Mouse (Mus musculus): ENCODE results near the gene Numa1. TPM values are rescaled to one million over a fixed set of nuclear protein-coding genes. Genes with fewer than 3 reads are reported as not detected.
"Not testable (repeated sequence)": the region's sequence is repeated elsewhere in the genome, so short reads cannot be mapped to it uniquely, and the experiment has no call there.

Numa1 gene
- total RNA-seq, 2 experiments from 2014 or later: 83.3 to 89.6 TPM

GRCm38 (mm10) chr7:101935957-101936356 lies 2.0 kb downstream of the Numa1 start:
- no peak for DNase-seq
- intact Hi-C loops (cut with DNase I): no loop called here

GRCm38 (mm10) chr7:101936996-101937395 lies 3.1 kb downstream of the Numa1 start:
- intact Hi-C loops (cut with DNase I): no loop called here
- no peak for DNase-seq

GRCm38 (mm10) chr7:101937569-101937968 lies 3.7 kb downstream of the Numa1 start:
- DNase-seq: peak; percentile 70
- intact Hi-C loops (cut with DNase I): no loop called here

- intact Hi-C loops (cut with DNase I): no loop called here
- DNase-seq: no peak
Measured at GRCm38 (mm10) chr7:101938348-101938747, 4.4 kb downstream of the Numa1 start.

- intact Hi-C loops (cut with DNase I): no loop called here
- no peak for DNase-seq
Measured at GRCm38 (mm10) chr7:101939758-101940157, 5.8 kb downstream of the Numa1 start.

GRCm38 (mm10) chr7:101949008-101949407 lies 15.1 kb downstream of the Numa1 start:
- DNase-seq; intact Hi-C loops (cut with DNase I): not testable (repeated sequence)

GRCm38 (mm10) chr7:101951648-101952047 lies 17.7 kb downstream of the Numa1 start:
- no peak for DNase-seq
- intact Hi-C loops (cut with DNase I): no loop called here

- DNase-seq: no peak
- intact Hi-C loops (cut with DNase I): no loop called here
Measured at GRCm38 (mm10) chr7:101952098-101952497, 18.2 kb downstream of the Numa1 start.

GRCm38 (mm10) chr7:101954163-101954562 lies 20.3 kb downstream of the Numa1 start:
- intact Hi-C loops (cut with DNase I): no loop called here

GRCm38 (mm10) chr7:101955276-101955675 lies 21.4 kb downstream of the Numa1 start:
- DNase-seq: no peak
- intact Hi-C loops (cut with DNase I): no loop called here

More at GRCm38 (mm10) chr7:101954163-101954562, 20.3 kb downstream of the Numa1 start:
- no peak for DNase-seq

- no peak for DNase-seq
- intact Hi-C loops (cut with DNase I): no loop called here
Measured at GRCm38 (mm10) chr7:101955862-101956261, 22.0 kb downstream of the Numa1 start.

GRCm38 (mm10) chr7:101956481-101956880 lies 22.6 kb downstream of the Numa1 start:
- intact Hi-C loops (cut with DNase I): no loop called here

GRCm38 (mm10) chr7:101956911-101957310 lies 23.0 kb downstream of the Numa1 start:
- DNase-seq: no peak
- intact Hi-C loops (cut with DNase I): no loop called here

More at GRCm38 (mm10) chr7:101956481-101956880, 22.6 kb downstream of the Numa1 start:
- no peak for DNase-seq

GRCm38 (mm10) chr7:101962829-101963228 lies 28.9 kb downstream of the Numa1 start:
- no peak for DNase-seq
- intact Hi-C loops (cut with DNase I): no loop called here

- no peak for DNase-seq
- intact Hi-C loops (cut with DNase I): no loop called here
Measured at GRCm38 (mm10) chr7:101963621-101964020, 29.7 kb downstream of the Numa1 start.

GRCm38 (mm10) chr7:101964551-101964950 lies 30.6 kb downstream of the Numa1 start:
- no peak for DNase-seq
- intact Hi-C loops (cut with DNase I): no loop called here

GRCm38 (mm10) chr7:101965606-101966005 lies 31.7 kb downstream of the Numa1 start:
- DNase-seq: no peak
- intact Hi-C loops (cut with DNase I): no loop called here

GRCm38 (mm10) chr7:101967256-101967655 lies 33.3 kb downstream of the Numa1 start:
- no peak for DNase-seq
- intact Hi-C loops (cut with DNase I): no loop called here

- DNase-seq: peak; percentile 19
Measured at GRCm38 (mm10) chr7:101968751-101969150, 34.8 kb downstream of the Numa1 start.

GRCm38 (mm10) chr7:101969694-101970428 lies 36.0 kb downstream of the Numa1 start:
- peak; percentile 89 for DNase-seq
- intact Hi-C loops (cut with DNase I): no loop called here

More at GRCm38 (mm10) chr7:101968751-101969150, 34.8 kb downstream of the Numa1 start:
- intact Hi-C loops (cut with DNase I): no loop called here

GRCm38 (mm10) chr7:101970429-101970775 lies 36.5 kb downstream of the Numa1 start:
- DNase-seq: peak; percentile 90
- intact Hi-C loops (cut with DNase I): no loop called here

GRCm38 (mm10) chr7:101970821-101971461 lies 37.0 kb downstream of the Numa1 start:
- intact Hi-C loops (cut with DNase I): no loop called here

More at GRCm38 (mm10) chr7:101970821-101971461, 37.0 kb downstream of the Numa1 start:
- DNase-seq: peak; percentile 88

Measured in left cerebral cortex, postnatal 4 days (tissue).